Mouse (Mus musculus): ENCODE results near the gene Gm20806. TPM values are rescaled to one million over a fixed set of nuclear protein-coding genes. Genes with fewer than 3 reads are reported as not detected.
"Not testable (repeated sequence)": the region's sequence is repeated elsewhere in the genome, so short reads cannot be mapped to it uniquely, and the experiment has no call there.

The Gm20806 gene
- polyA plus RNA-seq (2012; rRNA removed): not detected in 2 replicates

DNA sequence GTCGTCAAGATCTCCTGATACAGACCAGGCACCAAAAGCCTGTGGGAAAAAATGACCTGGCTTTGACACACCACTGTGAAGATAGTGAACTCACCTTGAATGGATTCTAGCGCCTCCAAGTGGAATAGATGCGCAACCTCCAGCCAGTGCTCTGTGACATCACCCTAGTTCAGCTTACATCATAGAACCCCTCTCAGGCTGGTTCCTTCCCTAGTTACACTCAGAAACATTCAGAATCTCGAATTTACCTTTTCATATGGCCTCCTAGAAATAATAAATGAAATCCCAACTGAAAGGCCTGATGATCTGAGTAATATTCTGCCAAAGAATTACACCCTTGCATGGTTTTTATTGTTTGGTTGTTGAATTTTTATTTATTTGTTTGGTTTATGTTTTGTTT lies at the start of gene Gm20806:
Gene Gm20806 (minus strand): TSS at position 101 of the 400 bp plus-strand sequence.
- not testable (repeated sequence) for H3K27me3 ChIP-seq (ENCODE audit: control insufficient read depth, insufficient read depth, low read length); H3K4me1 ChIP-seq (ENCODE audit: control insufficient read depth, insufficient read depth, insufficient read length, low read length); H3K36me3 ChIP-seq (ENCODE audit: control insufficient read depth, insufficient read depth, low read length); H3K27ac ChIP-seq (ENCODE audit: insufficient read depth, low read depth, low read length); H3K4me3 ChIP-seq (ENCODE audit: low read depth, low read length)
- WGBS: no CpG with 5 or more reads among the region's 4 CpGs
